Mouse (Mus musculus) lung, adult 2 months (tissue): ENCODE measurements around the gene Scyl1. TPM values are rescaled to one million over a fixed set of nuclear protein-coding genes. Genes with fewer than 3 reads are reported as not detected.

ENCODE experiments used
- DNase-seq: peaks from one replicate; pipeline ENCODE4 v3.0.0; 2022
- H3K4me1 ChIP-seq: fragments of 200-500 bp; 2 replicates; pipeline ENCODE4 v1.6.1; 2011; ENCODE audit warnings: low read length; ENCODE audit not compliant: control insufficient read depth, insufficient read depth
- H3K4me3 ChIP-seq: fragments of 200-500 bp; replicated peaks from 2 replicates; pipeline ENCODE3; 2011; ENCODE audit warnings: low read depth, mild to moderate bottlenecking, control low read depth, low read length; ENCODE audit errors: extremely low read depth
- CTCF ChIP-seq: fragments of 200-500 bp; IDR thresholded peaks from 2 replicates; pipeline ENCODE4 v1.5.1; 2011; ENCODE audit warnings: mild to moderate bottlenecking, low read length, control low read depth; ENCODE audit not compliant: insufficient read depth
- POLR2A ChIP-seq: fragments of 200-500 bp; IDR thresholded peaks from 2 replicates; pipeline ENCODE4 v1.6.1; 2011; ENCODE audit warnings: low read depth, mild to moderate bottlenecking, control low read depth, low read length, borderline replicate concordance; ENCODE audit errors: extremely low read depth
- WGBS: fragments of 180-500 bp; shearing (Covaris S2); methylation state at CpG from one replicate; pipeline ENCODE4 v1.1.7; 2018; 5-methylcytosine and 5-hydroxymethylcytosine counted together
- polyA plus RNA-seq: library from polyadenylated mRNA; depleted of rRNA; stranded (reverse); fragments of >200 nt; gene quantifications from 2 replicates; pipeline ENCODE4 v1.2.3, GENCODE M21; 2012

The Scyl1 gene
- polyA plus RNA-seq, 1 experiment: 116 TPM

GRCm38 (mm10) chr19:5746907-5747363 is 24.3 kb downstream of the Scyl1 start:
- peaks cover 6% of the 10 kb centered on the region; the same call in 1 of the 2 replicates for H3K4me1 ChIP-seq
- DNase-seq: no peak
- WGBS: 58% methylated on average over 12 of the region's 12 CpGs
- H3K4me3 ChIP-seq: no peak overlapping the region
- TF ChIP-seq CTCF (no peak), POLR2A (no peak)

GRCm38 (mm10) chr19:5745756-5746710 is 25.2 kb downstream of the Scyl1 start:
- 26% methylated on average over 36 of the region's 36 CpGs for WGBS
- peaks cover 4% of the 10 kb centered on the region; the same call in 1 of the 2 replicates for H3K4me1 ChIP-seq
- DNase-seq: peak; percentile 37
- no peak overlapping the region for H3K4me3 ChIP-seq
- TF ChIP-seq POLR2A (no peak), CTCF (no peak)

GRCm38 (mm10) chr19:5743576-5743975 is 27.6 kb downstream of the Scyl1 start:
- 7% methylated on average over 5 of the region's 5 CpGs for WGBS
- DNase-seq: no peak
- TF ChIP-seq CTCF (no peak), POLR2A (no peak)
- Histone ChIP-seq H3K4me3 (no peak overlapping the region), H3K4me1 (peaks cover 9% of the 10 kb centered on the region)

DNA sequence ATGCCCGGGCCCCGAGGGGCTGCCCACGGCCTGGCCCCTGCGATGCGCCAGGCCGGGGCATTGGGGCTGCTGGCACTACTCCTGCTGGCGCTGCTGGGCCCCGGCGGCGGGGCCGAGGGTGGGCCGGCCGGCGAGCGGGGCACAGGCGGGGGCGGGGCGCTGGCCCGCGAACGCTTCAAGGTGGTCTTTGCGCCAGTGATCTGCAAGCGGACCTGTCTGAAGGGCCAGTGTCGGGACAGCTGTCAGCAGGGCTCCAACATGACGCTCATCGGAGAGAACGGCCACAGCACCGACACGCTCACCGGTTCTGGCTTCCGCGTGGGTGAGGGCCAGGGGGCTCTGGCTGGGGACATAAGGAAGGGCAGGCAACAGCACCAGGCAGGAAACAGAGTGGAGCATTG is 29.0 kb downstream of the Scyl1 start:
- Histone ChIP-seq H3K4me3 (peak overlapping the region; percentile 73), H3K4me1 (peaks cover 9% of the 10 kb centered on the region)
- no peak for TF ChIP-seq CTCF
- TF ChIP-seq POLR2A: no peak
- 8% methylated on average over 32 of the region's 32 CpGs for WGBS
- no peak for DNase-seq

GRCm38 (mm10) chr19:5741641-5742240 is 29.5 kb downstream of the Scyl1 start:
- peak; percentile 76 for DNase-seq
- H3K4me1 ChIP-seq: peaks cover 9% of the 10 kb centered on the region
- peak overlapping the region; percentile 73 for H3K4me3 ChIP-seq
- WGBS: under 1% methylated on average over 52 of the region's 55 CpGs
- TF ChIP-seq CTCF (no peak), POLR2A (peak; percentile 43; the same call in 1 of the 2 replicates)

- Histone ChIP-seq H3K4me3 (peak within 1 kb of the TSS; percentile 73), H3K4me1 (peaks cover 9% of the 10 kb centered on the region)
- WGBS: 28% methylated on average over 14 of the region's 14 CpGs
- peak; percentile 56 for DNase-seq
- TF ChIP-seq POLR2A: 0 out of 2 replicates have a peak, but pooled peaks have one; percentile 15
- TF ChIP-seq CTCF: no peak
These were observed 30.6 kb downstream of the Scyl1 start, which contains the start of gene Ltbp3 for GRCm38 (mm10) chr19:5740320-5741317. Gene Ltbp3 (plus strand): TSS chr19:5740904.

- no peak for DNase-seq
- H3K4me3 ChIP-seq: no peak overlapping the region
- TF ChIP-seq CTCF (no peak), POLR2A (no peak)
- H3K4me1 ChIP-seq: peaks cover 9% of the 10 kb centered on the region
- 62% methylated on average over 2 of the region's 2 CpGs for WGBS
These were observed 31.8 kb downstream of the Scyl1 start for GRCm38 (mm10) chr19:5739446-5739845.

GRCm38 (mm10) chr19:5734325-5734724 is 36.9 kb downstream of the Scyl1 start:
- 71% methylated on average over 9 of the region's 9 CpGs for WGBS

More at GRCm38 (mm10) chr19:5734325-5734724, 36.9 kb downstream of the Scyl1 start:
- H3K4me1 ChIP-seq: peaks cover 6% of the 10 kb centered on the region; the same call in 1 of the 2 replicates
- H3K4me3 ChIP-seq: no peak overlapping the region
- DNase-seq: no peak
- TF ChIP-seq POLR2A (no peak), CTCF (no peak)
